Mouse (Mus musculus) limb, embryonic 14.5 days (tissue): ENCODE measurements around the gene Cd9. TPM values are rescaled to one million over a fixed set of nuclear protein-coding genes. Genes with fewer than 3 reads are reported as not detected.

Experiments
- ATAC-seq: fragments of 200-750 bp; cut with Nextera tagmentation; 2 replicates; pipeline ENCODE4 v1.8.0; 2017; ENCODE audit warnings: low read depth, moderate number of reproducible peaks, moderate TSS enrichment; ENCODE audit not compliant: low FRiP score
- DNase-seq: peaks from one replicate; pipeline ENCODE4 v3.0.0-alpha.2; 2015; ENCODE audit warnings: low spot score
- H3K27ac ChIP-seq: fragments of 300-500 bp; sonication (generic); replicated peaks from 2 replicates; pipeline ENCODE4 v1.5.1; 2014; ENCODE audit warnings: low read depth, mild to moderate bottlenecking, low read length, moderate library complexity, mixed read lengths
- H3K27me3 ChIP-seq: fragments of 300-500 bp; sonication (generic); 2 replicates; pipeline ENCODE4 v1.6.1; 2014; ENCODE audit warnings: low read length, mixed read lengths; ENCODE audit not compliant: control insufficient read depth, insufficient read depth
- H3K36me3 ChIP-seq: fragments of 300-500 bp; sonication (generic); 2 replicates; pipeline ENCODE4 v1.6.1; 2014; ENCODE audit warnings: mild to moderate bottlenecking, low read length, moderate library complexity, mixed read lengths; ENCODE audit not compliant: control insufficient read depth, insufficient read depth
- H3K4me1 ChIP-seq: fragments of 300-500 bp; sonication (generic); 2 replicates; pipeline ENCODE4 v1.6.1; 2014; ENCODE audit warnings: antibody characterized with exemption, low read length, mixed read lengths; ENCODE audit not compliant: control insufficient read depth, insufficient read depth
- H3K4me2 ChIP-seq: fragments of 300-500 bp; sonication (generic); replicated peaks from 2 replicates; pipeline ENCODE4 v1.6.1; 2014; ENCODE audit warnings: low read depth, mild to moderate bottlenecking, low read length, moderate library complexity; ENCODE audit not compliant: severe bottlenecking
- H3K4me3 ChIP-seq: fragments of 300-500 bp; sonication (generic); replicated peaks from 2 replicates; pipeline ENCODE4 v1.5.1; 2014; ENCODE audit warnings: low read length
- H3K9ac ChIP-seq: fragments of 300-500 bp; sonication (generic); 2 replicates; pipeline ENCODE4 v1.6.1; 2014; ENCODE audit warnings: mild to moderate bottlenecking, low read depth, low read length, moderate library complexity; ENCODE audit not compliant: severe bottlenecking
- H3K9me3 ChIP-seq: fragments of 300-500 bp; sonication (generic); 2 replicates; pipeline ENCODE4 v1.6.1; 2016; ENCODE audit warnings: low read length; ENCODE audit not compliant: control insufficient read depth
- POLR2A ChIP-seq: fragments of 200-500 bp; IDR thresholded peaks from 2 replicates; pipeline ENCODE4 v1.8.0; 2012; ENCODE audit warnings: inconsistent platforms, mild to moderate bottlenecking, moderate library complexity, borderline replicate concordance; ENCODE audit not compliant: insufficient read depth, insufficient read length; ENCODE audit errors: extremely low read depth
- WGBS: fragments of 180-500 bp; shearing (Covaris S2); extraction: QIAGEN DNeasy Blood & Tissue Kit; methylation state at CpG from one replicate; pipeline ENCODE4 v1.1.7; 2014; 5-methylcytosine and 5-hydroxymethylcytosine counted together
- polyA plus RNA-seq, 2 experiments: library from polyadenylated mRNA; depleted of rRNA in 1 of 2; stranded (reverse) in 1 of 2; unstranded in 1 of 2; fragments of >200 nt; fragmentation: Nextera tagmentation in 1 of 2; extraction: Ambion mirVana in 1 of 2; gene quantifications; 2 replicates each; pipeline versions ENCODE4 v1.2.1 to v1.2.3; 2012 to 2014

The Cd9 gene
- polyA plus RNA-seq, 2 experiments, result 215 to 323 TPM

- Histone ChIP-seq H3K4me3 (no peak overlapping the region), H3K27me3 (no peaks in the 10 kb centered on the region), H3K4me1 (peaks cover 24% of the 10 kb centered on the region), H3K9ac (no peak overlapping the region), H3K9me3 (no peaks in the 10 kb centered on the region), H3K36me3 (no peaks in the 10 kb centered on the region), H3K4me2 (peak overlapping the region; percentile 37), H3K27ac (0 out of 2 replicates have a peak overlapping the region, but pooled peaks have one; percentile 2)
- DNase-seq (peak; percentile 81), ATAC-seq (peak; percentile 51)
- WGBS, result 21% methylated on average over 20 of the region's 20 CpGs
- no peak for TF ChIP-seq POLR2A
These were observed 72.4 kb downstream of the Cd9 start for GRCm38 (mm10) chr6:125422051-125422822.

- Histone ChIP-seq H3K27me3 (no peaks in the 10 kb centered on the region), H3K27ac (no peak overlapping the region), H3K4me3 (no peak overlapping the region), H3K9ac (no peak overlapping the region), H3K4me2 (no peak overlapping the region), H3K36me3 (no peaks in the 10 kb centered on the region), H3K4me1 (peaks cover 17% of the 10 kb centered on the region), H3K9me3 (no peaks in the 10 kb centered on the region)
- 64% methylated on average over 16 of the region's 16 CpGs for WGBS
- ATAC-seq (no peak), DNase-seq (no peak)
- no peak for TF ChIP-seq POLR2A
These were observed 74.0 kb downstream of the Cd9 start for GRCm38 (mm10) chr6:125420458-125421063.

GRCm38 (mm10) chr6:125418744-125419143 is 75.8 kb downstream of the Cd9 start:
- Histone ChIP-seq H3K4me2 (no peak overlapping the region), H3K9ac (no peak overlapping the region), H3K27me3 (no peaks in the 10 kb centered on the region), H3K4me1 (peaks cover 12% of the 10 kb centered on the region), H3K36me3 (no peaks in the 10 kb centered on the region), H3K4me3 (no peak overlapping the region), H3K9me3 (no peaks in the 10 kb centered on the region), H3K27ac (no peak overlapping the region)
- peak; percentile 56 for ATAC-seq
- peak; percentile 95 for DNase-seq
- TF ChIP-seq POLR2A, result no peak
- 13% methylated on average over 9 of the region's 9 CpGs for WGBS

- H3K9ac ChIP-seq, result no peak overlapping the region
- H3K9me3 ChIP-seq, result no peaks in the 10 kb centered on the region
- DNase-seq (no peak), ATAC-seq (no peak)
- no peaks in the 10 kb centered on the region for H3K4me1 ChIP-seq
- no peak overlapping the region for H3K27ac ChIP-seq
- 72% methylated on average over 9 of the region's 9 CpGs for WGBS
- H3K36me3 ChIP-seq, result no peaks in the 10 kb centered on the region
- no peak overlapping the region for H3K4me2 ChIP-seq
- TF ChIP-seq POLR2A, result no peak
- H3K27me3 ChIP-seq, result no peaks in the 10 kb centered on the region
- H3K4me3 ChIP-seq, result no peak overlapping the region
These were observed 81.3 kb downstream of the Cd9 start for GRCm38 (mm10) chr6:125413326-125413725.

DNA sequence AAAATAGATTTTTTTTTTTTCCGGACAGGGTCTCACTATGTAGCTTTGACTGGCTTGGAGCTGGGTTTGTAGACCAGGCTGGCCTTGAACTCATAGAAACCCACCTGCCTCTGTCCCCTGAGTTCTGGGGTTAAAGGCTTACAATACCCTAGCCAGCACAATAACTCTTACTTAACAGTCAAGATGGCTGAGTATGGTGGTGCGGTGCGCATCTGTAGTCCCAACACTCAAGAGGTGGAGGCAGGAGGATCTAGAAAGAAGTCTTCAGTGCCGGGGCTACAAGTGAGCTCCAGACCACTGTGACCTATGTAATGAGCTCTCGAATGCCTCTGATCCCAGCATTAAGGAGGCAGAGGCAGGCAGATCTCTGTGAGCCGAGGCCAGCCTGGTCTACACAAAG is 82.9 kb downstream of the Cd9 start:
- Histone ChIP-seq H3K27me3 (no peaks in the 10 kb centered on the region), H3K4me1 (no peaks in the 10 kb centered on the region), H3K27ac (no peak overlapping the region), H3K4me2 (no peak overlapping the region), H3K36me3 (no peaks in the 10 kb centered on the region), H3K9me3 (no peaks in the 10 kb centered on the region), H3K4me3 (no peak overlapping the region), H3K9ac (no peak overlapping the region)
- DNase-seq (no peak), ATAC-seq (no peak)
- 94% methylated on average over 6 of the region's 6 CpGs for WGBS
- no peak for TF ChIP-seq POLR2A
